Mouse (Mus musculus) liver, embryonic 11.5 days (tissue): Measurements from ENCODE around the gene Ap2b1. TPM values are rescaled to one million over a fixed set of nuclear protein-coding genes. Genes with fewer than 3 reads are reported as not detected.

Source experiments
- ATAC-seq: fragments of 200-750 bp; cut with Nextera tagmentation; replicated peaks from 2 replicates; pipeline ENCODE4 v1.8.0; 2017; ENCODE audit warnings: moderate number of reproducible peaks, mild to moderate bottlenecking, moderate TSS enrichment, moderate library complexity; ENCODE audit not compliant: low FRiP score
- DNase-seq: peaks from one replicate; pipeline ENCODE4 v3.0.0-alpha.2; 2017; ENCODE audit warnings: low spot score
- H3K27ac ChIP-seq: fragments of 300-500 bp; sonication (generic); 2 replicates; pipeline ENCODE4 v1.5.1; 2014; ENCODE audit warnings: mild to moderate bottlenecking, low read depth, low read length, control low read depth
- H3K27me3 ChIP-seq: fragments of 300-500 bp; sonication (generic); replicated peaks from 2 replicates; pipeline ENCODE4 v1.6.1; 2014; ENCODE audit warnings: low read length, mixed read lengths; ENCODE audit not compliant: control insufficient read depth, insufficient read depth
- H3K36me3 ChIP-seq: fragments of 300-500 bp; sonication (generic); 2 replicates; pipeline ENCODE4 v1.6.1; 2014; ENCODE audit warnings: mild to moderate bottlenecking, low read length, moderate library complexity, mixed read lengths; ENCODE audit not compliant: control insufficient read depth, insufficient read depth
- H3K4me1 ChIP-seq: fragments of 300-500 bp; sonication (generic); replicated peaks from 2 replicates; pipeline ENCODE4 v1.6.1; 2014; ENCODE audit warnings: low read length, mixed read lengths; ENCODE audit not compliant: control insufficient read depth, insufficient read depth
- H3K4me2 ChIP-seq: fragments of 300-500 bp; sonication (generic); 2 replicates; pipeline ENCODE4 v1.6.1; 2014; ENCODE audit warnings: mild to moderate bottlenecking, control low read depth, moderate library complexity
- H3K4me3 ChIP-seq: fragments of 300-500 bp; sonication (generic); 2 replicates; pipeline ENCODE4 v1.5.1; 2014; ENCODE audit warnings: low read depth, low read length, control low read depth
- H3K9ac ChIP-seq: fragments of 300-500 bp; sonication (generic); 2 replicates; pipeline ENCODE4 v1.6.1; 2014; ENCODE audit warnings: low read depth, low read length, control low read depth
- H3K9me3 ChIP-seq: fragments of 300-500 bp; sonication (generic); 2 replicates; pipeline ENCODE4 v1.6.1; 2016; ENCODE audit warnings: low read length, inconsistent platforms, mixed read lengths; ENCODE audit not compliant: control insufficient read depth
- WGBS: fragments of 180-500 bp; shearing (Covaris S2); extraction: QIAGEN DNeasy Blood & Tissue Kit; methylation state at CpG from one replicate; pipeline ENCODE4 v1.1.7; 2014; 5-methylcytosine and 5-hydroxymethylcytosine counted together
- polyA plus RNA-seq: library from polyadenylated mRNA; unstranded; fragments of >200 nt; fragmentation: Nextera tagmentation; extraction: Ambion mirVana; gene quantifications from 2 replicates; pipeline ENCODE4 v1.2.1, GENCODE M21; 2014

The Ap2b1 gene
- polyA plus RNA-seq, 1 experiment from 2014 or later = 52.2 TPM

GRCm38 (mm10) chr11:83293182-83293581, 5.6 kb upstream of the Ap2b1 start:
- H3K9me3 ChIP-seq = no peaks in the 10 kb centered on the region
- peak overlapping the region; percentile 55 for H3K9ac ChIP-seq
- WGBS = 83% methylated on average over 1 of the region's 1 CpGs
- DNase-seq = no peak
- H3K27me3 ChIP-seq = no peaks in the 10 kb centered on the region
- ATAC-seq = no peak
- H3K36me3 ChIP-seq = peaks cover 8% of the 10 kb centered on the region; the same call in 1 of the 2 replicates
- peaks cover 25% of the 10 kb centered on the region for H3K4me1 ChIP-seq
- H3K4me3 ChIP-seq = peak overlapping the region; percentile 74
- no peak overlapping the region for H3K27ac ChIP-seq
- H3K4me2 ChIP-seq = peak overlapping the region; percentile 83

- no peak overlapping the region for H3K9ac ChIP-seq
- ATAC-seq = no peak
- peaks cover 8% of the 10 kb centered on the region; the same call in 1 of the 2 replicates for H3K36me3 ChIP-seq
- H3K27ac ChIP-seq = no peak overlapping the region
- H3K27me3 ChIP-seq = no peaks in the 10 kb centered on the region
- DNase-seq = no peak
- WGBS = 87% methylated on average over 2 of the region's 2 CpGs
- H3K4me3 ChIP-seq = no peak overlapping the region
- peaks cover 26% of the 10 kb centered on the region for H3K4me1 ChIP-seq
- peak overlapping the region; percentile 83; the same call in 1 of the 2 replicates for H3K4me2 ChIP-seq
- no peaks in the 10 kb centered on the region for H3K9me3 ChIP-seq
Observed at GRCm38 (mm10) chr11:83294133-83294532, 4.7 kb upstream of the Ap2b1 start.

GRCm38 (mm10) chr11:83297816-83298215, 1.0 kb upstream of the Ap2b1 start:
- WGBS = 57% methylated on average over 6 of the region's 6 CpGs
- H3K9ac ChIP-seq = peak overlapping the region; percentile 86
- H3K4me2 ChIP-seq = peak overlapping the region; percentile 88
- H3K27me3 ChIP-seq = no peaks in the 10 kb centered on the region
- peak overlapping the region; percentile 69 for H3K4me3 ChIP-seq
- H3K36me3 ChIP-seq = peaks cover 8% of the 10 kb centered on the region; the same call in 1 of the 2 replicates
- no peaks in the 10 kb centered on the region for H3K9me3 ChIP-seq
- H3K27ac ChIP-seq = peak overlapping the region; percentile 93
- ATAC-seq (no peak), DNase-seq (no peak)
- peaks cover 18% of the 10 kb centered on the region for H3K4me1 ChIP-seq

- Histone ChIP-seq H3K4me3 (no peak overlapping the region), H3K9me3 (no peaks in the 10 kb centered on the region), H3K27me3 (no peaks in the 10 kb centered on the region), H3K4me1 (peaks cover 22% of the 10 kb centered on the region), H3K36me3 (peaks cover 8% of the 10 kb centered on the region; the same call in 1 of the 2 replicates), H3K27ac (no peak overlapping the region), H3K4me2 (peak overlapping the region; percentile 28; the same call in 1 of the 2 replicates), H3K9ac (no peak overlapping the region)
- ATAC-seq (no peak), DNase-seq (no peak)
- WGBS = 92% methylated on average over 9 of the region's 9 CpGs
Observed at GRCm38 (mm10) chr11:83299724-83300123, 900 bp downstream of the Ap2b1 start.

- 0 out of 2 replicates have a peak, but pooled peaks cover 2% of the 10 kb centered on the region for H3K36me3 ChIP-seq
- no peak for ATAC-seq
- no peak for DNase-seq
- H3K9me3 ChIP-seq = no peaks in the 10 kb centered on the region
- WGBS = 64% methylated on average over 2 of the region's 2 CpGs
- peak overlapping the region; percentile 95 for H3K4me3 ChIP-seq
- H3K27ac ChIP-seq = peak overlapping the region; percentile 95; the same call in 1 of the 2 replicates
- no peak overlapping the region for H3K9ac ChIP-seq
- no peaks in the 10 kb centered on the region for H3K27me3 ChIP-seq
- peak overlapping the region; percentile 87 for H3K4me2 ChIP-seq
- peaks cover 22% of the 10 kb centered on the region for H3K4me1 ChIP-seq
Observed at GRCm38 (mm10) chr11:83301431-83301831, 2.6 kb downstream of the Ap2b1 start.

GRCm38 (mm10) chr11:83302124-83302523, 3.3 kb downstream of the Ap2b1 start:
- H3K4me1 ChIP-seq = peaks cover 20% of the 10 kb centered on the region
- WGBS = 6% methylated on average over 10 of the region's 10 CpGs

GRCm38 (mm10) chr11:83302526-83303251, 3.9 kb downstream of the Ap2b1 start, which contains the start of gene Pex12:
TSS of gene Pex12 (minus strand) at chr11:83302586.
- peak within 1 kb of the TSS; percentile 96 for H3K9ac ChIP-seq
- no peaks in the 10 kb centered on the region for H3K36me3 ChIP-seq
- ATAC-seq = peak; percentile 63
- H3K9me3 ChIP-seq = no peaks in the 10 kb centered on the region
- no peaks in the 10 kb centered on the region for H3K27me3 ChIP-seq
- DNase-seq = peak; percentile 94
- peak within 1 kb of the TSS; percentile 95 for H3K4me3 ChIP-seq
- peaks cover 14% of the 10 kb centered on the region for H3K4me1 ChIP-seq
- under 1% methylated on average over 51 of the region's 51 CpGs for WGBS
- peak within 1 kb of the TSS; percentile 95 for H3K27ac ChIP-seq
- H3K4me2 ChIP-seq = peak within 1 kb of the TSS; percentile 87

More at GRCm38 (mm10) chr11:83302124-83302523, 3.3 kb downstream of the Ap2b1 start:
- no peaks in the 10 kb centered on the region for H3K36me3 ChIP-seq
- peak overlapping the region; percentile 95 for H3K27ac ChIP-seq
- no peaks in the 10 kb centered on the region for H3K9me3 ChIP-seq
- peak overlapping the region; percentile 87 for H3K4me2 ChIP-seq
- peak overlapping the region; percentile 95 for H3K4me3 ChIP-seq
- peak overlapping the region; percentile 96 for H3K9ac ChIP-seq
- ATAC-seq (no peak), DNase-seq (no peak)
- H3K27me3 ChIP-seq = no peaks in the 10 kb centered on the region

- Histone ChIP-seq H3K9ac (0 out of 2 replicates have a peak overlapping the region, but pooled peaks have one; percentile 0), H3K27ac (no peak overlapping the region), H3K36me3 (no peaks in the 10 kb centered on the region), H3K9me3 (no peaks in the 10 kb centered on the region), H3K27me3 (no peaks in the 10 kb centered on the region), H3K4me2 (peak overlapping the region; percentile 87), H3K4me1 (peaks cover 8% of the 10 kb centered on the region), H3K4me3 (peak overlapping the region; percentile 95; the same call in 1 of the 2 replicates)
- DNase-seq (no peak), ATAC-seq (no peak)
- WGBS = 64% methylated on average over 5 of the region's 5 CpGs
Observed at GRCm38 (mm10) chr11:83303751-83304150, 4.9 kb downstream of the Ap2b1 start.
